Mouse (Mus musculus) splenic B cell, adult 2 months (primary cell): ENCODE data around the gene Slc25a48.

Experiments used
- DNase-seq: peaks from one replicate; pipeline ENCODE4 v3.0.0-alpha.2; 2011; ENCODE audit warnings: low read depth, low spot score
- H3K27me3 ChIP-seq: 2 replicates; pipeline ENCODE4 v1.6.1; 2012; ENCODE audit warnings: mild to moderate bottlenecking, low read length, moderate library complexity, mixed read lengths; ENCODE audit not compliant: control insufficient read depth, poor library complexity, insufficient read depth, severe bottlenecking
- H3K36me3 ChIP-seq: 2 replicates; pipeline ENCODE4 v1.6.1; 2012; ENCODE audit warnings: mild to moderate bottlenecking, low read length, moderate library complexity, mixed read lengths; ENCODE audit not compliant: control insufficient read depth, poor library complexity, insufficient read depth, severe bottlenecking

Slc25a48 gene

DNA sequence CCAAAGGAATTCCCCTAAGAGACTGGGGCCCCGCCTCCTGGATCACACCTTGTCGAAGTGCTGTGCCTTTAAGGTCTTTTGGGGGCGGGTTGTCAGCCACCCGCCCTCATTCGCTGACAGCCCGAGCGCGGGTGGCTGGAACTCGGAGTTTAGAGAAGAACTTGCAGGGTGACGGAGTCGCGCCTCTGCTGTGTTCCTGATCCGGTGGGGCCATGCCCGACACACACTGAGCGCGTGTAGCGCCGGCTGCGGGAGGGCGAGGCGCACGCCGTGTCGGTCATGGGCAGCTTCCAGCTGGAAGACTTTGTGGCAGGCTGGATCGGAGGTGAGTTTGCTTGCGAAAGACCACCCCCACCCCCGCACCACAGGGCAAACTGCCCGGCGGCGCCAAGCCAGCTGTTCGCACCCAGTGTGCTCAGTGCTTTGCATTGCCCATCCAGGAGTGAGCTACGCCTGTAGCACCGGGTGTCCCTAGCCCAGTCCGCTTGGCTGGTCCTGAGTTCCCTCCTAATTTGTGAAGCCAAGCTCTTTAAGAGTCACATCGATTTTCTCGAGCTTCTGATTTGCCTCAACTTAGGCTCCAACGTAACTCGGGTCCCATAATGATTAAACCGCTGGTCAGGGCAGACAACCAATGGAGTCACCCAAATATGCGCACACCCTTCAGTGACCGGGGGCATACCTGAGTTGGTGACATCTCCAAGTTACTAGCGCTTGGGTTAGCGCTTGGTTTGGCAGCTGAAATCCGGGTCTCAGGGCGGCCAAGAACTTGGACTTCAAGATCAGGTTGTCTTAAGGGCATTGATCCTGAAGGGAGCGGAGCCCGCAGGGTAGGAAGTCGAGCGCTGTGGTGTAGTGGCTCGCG, at the start of gene Slc25a48:
Gene Slc25a48 (plus strand): TSS at position 145 of the 865 bp plus-strand sequence.
- Histone ChIP-seq H3K27me3 (no peaks in the 10 kb centered on the region), H3K36me3 (no peaks in the 10 kb centered on the region)
- no peak for DNase-seq

DNA sequence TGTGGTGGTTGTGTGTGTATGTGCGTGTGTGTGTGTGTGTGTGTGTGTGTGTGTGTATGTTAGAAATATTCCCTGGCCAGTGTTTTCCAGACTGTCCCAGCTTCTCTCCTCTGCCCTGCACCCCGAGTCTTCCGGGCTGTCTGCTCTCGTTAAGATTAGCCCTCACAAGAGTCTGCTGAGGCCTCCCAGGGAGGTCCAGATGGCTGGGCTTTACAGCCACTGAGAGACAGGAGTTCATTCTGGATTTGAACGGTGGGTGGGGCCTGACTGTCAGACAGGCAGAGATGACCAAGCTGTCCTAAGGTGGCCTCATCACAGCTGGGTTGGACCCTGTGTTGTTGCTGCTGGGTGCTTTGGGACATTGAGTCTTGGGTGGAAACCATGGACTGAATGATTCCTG, 40.6 kb upstream of the Slc25a48 start:
- Histone ChIP-seq H3K36me3 (no peaks in the 10 kb centered on the region), H3K27me3 (no peaks in the 10 kb centered on the region; the same call in 1 of the 2 replicates)
- DNase-seq: no peak

DNA sequence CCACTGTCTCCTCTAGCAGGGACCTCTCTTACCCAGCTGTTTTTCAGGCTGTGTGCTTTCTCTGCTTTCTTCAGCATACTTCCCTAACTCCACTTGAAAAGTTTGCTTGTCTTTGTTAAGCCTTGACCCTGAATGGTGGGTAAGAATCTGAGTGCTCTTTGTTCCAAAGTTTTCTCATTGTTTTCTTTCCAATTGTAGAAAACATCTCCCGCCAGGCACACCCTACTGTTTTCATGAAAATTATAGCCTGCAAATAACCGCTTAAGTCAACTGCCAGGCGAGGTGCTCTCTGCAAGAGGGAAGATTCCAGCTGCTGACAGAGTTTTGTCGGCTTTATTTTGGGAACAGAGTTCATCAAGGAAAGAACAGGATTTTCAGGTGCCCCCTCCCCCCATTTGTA, 37.0 kb upstream of the Slc25a48 start:
- no peak for DNase-seq
- Histone ChIP-seq H3K27me3 (no peaks in the 10 kb centered on the region), H3K36me3 (no peaks in the 10 kb centered on the region)

DNA sequence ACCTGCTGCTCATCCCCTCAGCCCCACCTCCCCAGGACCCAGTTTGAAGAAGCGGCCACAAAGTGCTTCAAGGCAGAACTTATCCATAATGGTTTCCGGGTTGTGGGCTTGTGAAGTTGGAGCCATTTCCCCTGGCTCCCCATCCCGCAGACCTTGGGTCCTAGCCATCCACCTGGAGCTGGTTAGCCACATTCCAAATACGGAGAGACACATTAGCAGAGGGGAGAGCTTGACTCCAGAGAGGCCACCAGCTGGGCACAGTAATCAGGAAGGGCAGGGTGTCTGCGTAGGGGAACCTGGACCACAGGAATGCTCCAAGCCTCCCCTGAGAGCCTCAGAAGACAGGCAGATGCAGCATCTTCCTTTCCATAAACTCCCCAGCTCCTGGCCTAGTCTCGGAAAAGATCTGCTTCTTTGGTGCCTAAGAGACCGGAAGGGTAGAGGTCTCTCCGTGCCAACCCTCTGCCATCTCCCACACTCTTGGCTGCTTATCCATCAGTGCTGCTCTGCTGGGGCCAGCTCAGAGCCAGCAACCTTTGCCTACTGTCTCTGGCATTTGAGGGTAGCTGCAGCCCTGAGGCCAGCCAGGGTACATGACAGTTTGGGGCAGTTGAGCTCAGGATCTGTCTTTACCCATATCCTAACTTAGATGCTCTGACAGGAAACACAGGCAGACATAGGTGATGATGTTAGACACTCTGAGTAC, 34.6 kb upstream of the Slc25a48 start:
- Histone ChIP-seq H3K36me3 (no peaks in the 10 kb centered on the region), H3K27me3 (no peaks in the 10 kb centered on the region)
- no peak for DNase-seq

DNA sequence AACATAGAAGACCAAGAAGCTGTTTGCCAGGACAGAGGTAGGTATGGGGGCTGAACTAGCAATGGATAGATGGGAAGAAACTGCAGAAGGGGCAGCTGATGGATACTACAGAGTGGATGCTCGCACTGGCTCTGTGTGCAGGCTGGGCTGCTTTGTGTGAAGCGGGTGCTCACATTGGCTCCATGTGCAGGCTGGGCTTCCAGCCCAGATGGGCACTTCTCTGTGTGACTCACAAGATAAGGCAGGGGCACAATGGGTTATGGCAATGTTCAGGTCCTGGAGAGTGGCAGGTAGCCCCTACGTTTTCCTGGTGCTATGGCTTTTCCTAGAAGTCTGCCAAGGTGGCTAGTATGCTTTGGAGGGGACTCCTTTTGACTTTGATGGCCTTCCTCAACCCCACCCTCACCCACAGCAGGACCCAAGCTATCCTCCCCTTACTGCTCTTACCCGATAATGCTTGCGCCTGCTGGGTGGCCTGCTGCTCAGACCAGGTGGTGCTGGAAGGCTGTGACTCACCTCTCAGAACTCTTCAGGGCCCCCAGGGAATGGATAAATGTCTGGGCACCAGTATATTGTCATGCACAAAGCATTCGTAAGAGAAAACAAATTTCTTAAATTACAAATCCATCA, 33.5 kb upstream of the Slc25a48 start:
- no peaks in the 10 kb centered on the region for H3K27me3 ChIP-seq
- H3K36me3 ChIP-seq: no peaks in the 10 kb centered on the region
- DNase-seq: no peak

DNA sequence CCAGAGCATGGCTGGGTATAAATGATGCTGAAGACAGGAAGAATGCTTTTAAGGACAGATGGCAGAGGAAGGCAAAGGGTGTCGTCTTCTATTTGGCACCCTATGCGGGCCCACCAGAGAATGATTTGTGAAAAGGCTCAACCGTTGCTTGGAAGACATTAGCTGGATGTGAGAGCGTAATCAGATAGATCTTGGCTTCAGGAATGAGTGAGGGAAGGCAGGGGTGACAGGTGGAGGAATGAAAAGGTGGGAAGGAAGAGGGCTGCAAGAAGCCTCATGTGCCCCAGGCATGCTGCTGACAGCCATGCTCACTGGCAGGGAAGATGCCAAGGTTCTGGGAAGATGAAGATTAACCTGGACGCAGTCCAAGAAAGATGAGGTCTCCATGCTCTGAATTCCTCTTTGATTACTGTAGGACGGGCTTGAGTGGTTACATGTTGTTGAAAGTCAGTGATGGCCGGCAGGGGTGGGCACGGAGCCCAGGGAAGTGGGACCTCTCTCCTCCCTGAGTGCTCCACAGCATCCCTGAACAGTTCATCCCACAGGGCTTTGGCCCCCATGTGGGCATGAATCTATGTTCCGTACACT, 25.8 kb upstream of the Slc25a48 start:
- no peaks in the 10 kb centered on the region for H3K27me3 ChIP-seq
- no peaks in the 10 kb centered on the region for H3K36me3 ChIP-seq
- no peak for DNase-seq

DNA sequence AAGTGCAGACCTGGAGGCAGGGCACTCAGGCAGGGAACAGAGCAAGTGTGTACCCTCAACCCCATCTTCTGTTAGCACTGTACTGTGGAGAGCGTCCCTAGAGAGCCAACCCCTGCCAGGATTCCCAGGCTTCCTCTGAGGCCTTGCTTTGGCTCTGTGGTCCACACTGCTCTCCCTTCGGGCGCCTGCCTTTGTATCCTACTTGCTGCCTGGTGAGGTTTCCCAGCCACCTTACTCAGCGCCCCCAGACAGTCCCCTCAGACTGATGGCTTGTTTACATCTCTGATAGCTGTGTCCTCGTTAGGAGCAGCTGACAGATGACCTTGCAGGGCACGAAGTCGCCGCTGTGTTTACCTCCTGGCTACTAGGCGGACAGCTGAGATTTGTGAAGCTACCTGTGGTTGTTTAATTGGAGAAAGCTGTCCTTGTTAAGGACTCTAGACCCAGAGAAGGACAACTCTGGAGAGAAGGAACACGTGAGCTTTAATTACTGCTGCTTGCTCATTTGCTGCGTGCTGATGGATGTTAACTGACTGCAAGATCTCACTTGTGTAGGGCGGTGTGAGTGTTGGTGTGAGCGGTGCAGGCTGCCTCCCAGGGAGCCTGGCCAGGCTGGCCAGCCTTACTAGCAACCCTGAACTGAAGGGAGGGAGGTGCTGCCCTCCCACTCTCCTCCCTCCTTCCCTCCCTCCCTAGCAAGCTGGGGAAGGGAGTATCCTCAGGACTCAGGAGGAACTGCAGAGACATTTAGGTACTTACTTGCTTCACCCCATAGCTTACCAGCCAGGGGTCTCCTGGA, 19.3 kb upstream of the Slc25a48 start:
- H3K36me3 ChIP-seq: no peaks in the 10 kb centered on the region
- DNase-seq: no peak
- H3K27me3 ChIP-seq: no peaks in the 10 kb centered on the region

DNA sequence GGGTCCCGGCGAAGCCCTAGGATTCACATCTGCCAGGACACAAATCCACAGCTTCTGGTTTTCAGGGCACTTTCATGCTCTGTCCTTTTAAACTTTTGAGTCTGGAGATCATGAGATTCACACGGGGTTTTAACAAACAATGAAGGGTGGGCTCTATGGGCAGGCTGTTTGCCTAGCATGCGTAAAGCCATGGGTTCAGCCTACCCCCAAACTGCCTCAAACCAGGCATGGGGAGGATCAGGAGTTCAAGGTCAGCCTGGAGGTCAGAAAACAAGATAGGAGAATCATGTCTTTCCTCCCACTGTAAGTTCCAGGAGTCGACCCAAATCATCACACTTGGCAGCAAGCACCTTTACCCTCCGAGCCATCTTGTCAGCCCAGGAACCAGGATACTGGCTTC, 18.6 kb upstream of the Slc25a48 start:
- Histone ChIP-seq H3K36me3 (no peaks in the 10 kb centered on the region), H3K27me3 (no peaks in the 10 kb centered on the region)
- no peak for DNase-seq

DNA sequence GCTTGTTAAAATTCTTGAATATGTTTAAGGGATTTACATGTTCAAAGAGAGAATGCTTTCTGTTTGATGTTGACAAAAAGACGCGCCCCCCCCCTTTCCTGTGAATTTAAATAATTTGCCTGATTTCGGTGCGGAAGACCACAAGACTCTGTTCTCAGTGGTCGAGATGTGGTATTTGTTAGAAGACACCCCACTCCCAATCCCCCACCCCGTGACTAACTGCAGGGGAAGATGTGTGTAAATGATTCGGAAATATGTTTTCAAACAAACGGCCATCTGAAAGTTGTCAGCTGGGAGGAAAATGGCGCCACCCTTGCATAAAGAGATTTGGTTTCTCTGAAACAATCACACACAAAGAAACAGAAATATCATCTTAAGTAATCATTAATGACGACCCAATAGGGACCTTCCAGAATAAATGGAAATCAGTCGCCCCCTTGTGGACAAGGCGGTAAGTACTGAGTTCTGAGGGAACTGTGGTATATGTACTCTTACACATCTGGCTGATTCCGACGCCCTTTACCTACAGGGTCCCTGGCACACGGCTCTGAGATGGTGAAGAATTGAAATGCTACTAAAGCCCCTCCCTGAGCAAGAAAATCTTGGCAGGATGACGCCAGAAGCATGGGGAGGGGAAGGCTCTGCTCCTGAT, 16.0 kb upstream of the Slc25a48 start:
- peak; percentile 36 for DNase-seq
- H3K27me3 ChIP-seq: no peaks in the 10 kb centered on the region
- H3K36me3 ChIP-seq: no peaks in the 10 kb centered on the region

DNA sequence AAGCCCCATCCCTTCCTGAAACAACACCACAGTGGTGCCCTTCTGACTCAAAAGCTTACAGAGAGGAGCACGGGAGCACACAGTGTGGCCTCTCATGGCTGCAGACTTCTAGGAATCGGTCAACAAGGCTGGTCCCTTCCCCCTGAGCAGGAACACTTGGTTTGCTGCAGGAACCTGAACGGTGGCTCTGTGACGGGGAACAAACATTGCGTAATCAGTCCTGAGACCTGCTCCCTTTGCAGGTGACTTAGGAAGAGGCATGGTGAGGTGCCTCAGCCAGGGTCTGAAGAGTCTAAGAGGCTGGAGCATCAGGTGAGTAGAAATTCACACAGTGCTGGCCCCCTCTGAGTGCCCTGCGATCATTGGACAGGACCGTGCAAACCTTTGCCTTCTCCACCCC, 12.2 kb upstream of the Slc25a48 start:
- DNase-seq: no peak

DNA sequence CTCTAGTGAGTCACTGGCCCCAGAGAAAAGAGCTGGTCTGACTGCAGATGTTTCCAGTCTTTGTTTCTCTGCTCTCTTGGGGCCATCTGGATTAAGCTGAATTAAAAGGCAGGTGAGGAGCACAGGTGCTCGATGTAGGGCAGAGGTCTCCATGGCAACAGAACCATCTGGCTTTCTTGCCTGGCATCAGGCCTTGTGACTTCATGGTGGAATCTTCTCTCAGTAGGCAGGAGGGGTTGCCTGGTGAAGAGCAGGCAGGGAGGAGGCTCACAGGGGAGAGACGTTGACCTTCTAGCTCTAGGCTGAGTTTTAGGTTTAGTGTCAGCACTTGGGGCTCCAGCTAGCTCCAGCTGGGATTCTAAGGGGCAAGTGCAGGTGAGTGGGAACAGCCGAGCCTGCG, 11.8 kb upstream of the Slc25a48 start, which contains the start of gene Gm3045:
Gene Gm3045 (plus strand): TSS at position 230 of the 400 bp plus-strand sequence.
- Histone ChIP-seq H3K27me3 (no peaks in the 10 kb centered on the region), H3K36me3 (no peaks in the 10 kb centered on the region)
- DNase-seq: no peak

More for the DNA sequence above, 12.2 kb upstream of the Slc25a48 start:
- H3K36me3 ChIP-seq: no peaks in the 10 kb centered on the region
- no peaks in the 10 kb centered on the region for H3K27me3 ChIP-seq

DNA sequence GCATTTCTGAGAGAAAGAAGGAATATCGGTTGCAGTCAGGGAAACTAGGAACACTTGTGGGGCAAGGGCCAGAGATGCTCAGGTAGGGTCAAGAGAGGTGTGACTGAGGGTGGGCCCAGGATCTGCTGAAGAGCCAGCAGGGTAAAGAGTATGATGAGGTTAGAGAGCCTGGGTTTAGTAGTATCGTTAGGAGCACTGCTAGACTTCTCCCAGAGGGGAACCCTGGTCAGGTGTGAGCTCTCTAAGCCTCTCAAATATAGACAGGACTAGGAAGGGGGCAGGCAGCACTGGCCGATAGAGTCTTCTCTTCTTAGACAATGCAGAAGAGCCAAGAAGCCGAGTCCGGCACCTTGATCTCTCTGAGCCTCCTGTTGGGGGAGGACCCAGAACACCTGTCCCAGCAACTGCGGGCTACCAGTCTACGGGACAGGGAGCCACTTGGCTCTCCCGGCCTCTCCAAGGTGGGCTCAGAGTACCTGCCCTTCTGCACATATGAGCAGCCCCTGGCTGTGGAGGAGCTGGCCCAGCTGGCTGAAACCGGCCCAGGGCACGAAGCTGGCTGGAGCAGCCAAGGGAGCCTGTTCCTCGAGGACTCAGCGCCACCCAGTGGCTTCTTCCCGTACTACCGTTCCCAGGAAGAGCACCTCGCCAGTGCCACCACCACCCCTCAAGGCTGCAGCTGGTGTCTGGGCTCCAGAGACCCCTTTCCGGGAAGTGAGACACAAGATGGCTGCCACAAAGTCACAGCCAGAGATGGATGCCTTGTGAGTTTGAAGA, 9.2 kb upstream of the Slc25a48 start:
- H3K36me3 ChIP-seq: no peaks in the 10 kb centered on the region
- H3K27me3 ChIP-seq: no peaks in the 10 kb centered on the region
- peak; percentile 21 for DNase-seq

DNA sequence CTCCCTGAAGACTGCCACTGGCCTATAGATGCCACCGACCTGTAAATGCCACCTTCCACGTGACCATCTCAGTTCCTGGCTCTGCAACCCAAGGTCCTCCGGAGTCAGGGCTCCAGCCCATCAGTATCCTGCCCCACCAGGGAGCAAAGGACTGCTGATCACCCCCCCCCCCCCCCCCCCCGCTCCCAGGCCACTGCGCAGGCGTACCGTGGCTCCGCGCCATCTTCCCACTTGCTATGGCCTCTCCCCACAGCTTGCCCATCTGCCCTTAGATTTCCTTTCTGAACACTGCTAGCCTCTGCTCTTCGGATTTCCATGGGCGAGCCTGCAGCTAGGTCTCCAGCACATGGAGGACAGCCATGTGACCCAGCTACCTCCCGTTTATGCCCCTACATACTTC, 5.7 kb upstream of the Slc25a48 start:
- Histone ChIP-seq H3K36me3 (no peaks in the 10 kb centered on the region), H3K27me3 (no peaks in the 10 kb centered on the region)
- no peak for DNase-seq
